In genomic region chr14:15061966-15062860, GRCm38 (mm10) we compare ENCODE assay signal across 14 mouse cellular contexts.
A peak's percentile ranks its signal among the peaks of the same experiment; 100 is the strongest.
DNase-seq lines count a peak whose midpoint lies in the region; ATAC-seq and TF ChIP-seq lines count a peak whose summit lies in the region.
"Had no signal": no experiment of that assay in that cellular context is flagged by ENCODE, and none has a peak within 500 bp of the region (broad histone marks: within the 10 kb centered on the region; RNA-seq: fewer than 3 reads in every experiment).

No protein-coding gene starts in this region.

- no peak for DNase-seq in hindbrain, postnatal 0 days (ENCODE audit: low spot score)
- DNase-seq in spleen, adult 2 months (ENCODE audit: low read depth in 1 of 2, low spot score in 2 of 2): no peak
- DNase-seq in spleen, adult 18-20 months: no peak
- DNase-seq in kidney, adult 9 months: no peak
- DNase-seq: adrenal gland, adult 8-10 months; gastrocnemius, adult 2 months; layer of hippocampus, postnatal 36 days had no signal

- H3K4me3 ChIP-seq in hindbrain, embryonic 13.5 days: no peak overlapping the region
- no peak overlapping the region for H3K4me3 ChIP-seq in hindbrain, postnatal 0 days (ENCODE audit: low read length)
- no peak overlapping the region for H3K4me3 ChIP-seq in spleen, adult 2 months (ENCODE audit: extremely low read depth, insufficient read depth, insufficient read length)
- H3K4me3 ChIP-seq in embryonic facial prominence, embryonic 13.5 days: no peak overlapping the region
- H3K4me3 ChIP-seq in midbrain, embryonic 13.5 days (replicated peaks): no peak overlapping the region
- no peak overlapping the region for H3K4me3 ChIP-seq in intestine, postnatal 0 days (ENCODE audit: low read depth, low read length)
- H3K4me3 ChIP-seq: forebrain, embryonic 10.5 days; gastrocnemius, adult 2 months had no signal

- 60% methylated on average over 5 of the region's 5 CpGs for WGBS in hindbrain, embryonic 13.5 days
- WGBS in hindbrain, postnatal 0 days: 70% methylated on average over 5 of the region's 5 CpGs
- 51% methylated on average over 5 of the region's 5 CpGs for WGBS in spleen, adult 2 months
- 38% methylated on average over 5 of the region's 5 CpGs for WGBS in embryonic facial prominence, embryonic 13.5 days
- 64% methylated on average over 5 of the region's 5 CpGs for WGBS in midbrain, embryonic 13.5 days
- 64% methylated on average over 5 of the region's 5 CpGs for WGBS in intestine, postnatal 0 days

- H3K4me1 ChIP-seq in hindbrain, embryonic 13.5 days (replicated peaks): peaks cover 13% of the 10 kb centered on the region; the same call in 1 of the 2 replicates
- no peaks in the 10 kb centered on the region for H3K4me1 ChIP-seq in hindbrain, postnatal 0 days (ENCODE audit: insufficient read depth, low read length)
- peaks cover 6% of the 10 kb centered on the region; the same call in 1 of the 2 replicates for H3K4me1 ChIP-seq in spleen, adult 2 months (ENCODE audit: control insufficient read depth, insufficient read depth, insufficient read length)
- H3K4me1 ChIP-seq in embryonic facial prominence, embryonic 13.5 days: peaks cover 10% of the 10 kb centered on the region; the same call in 1 of the 2 replicates
- H3K4me1 ChIP-seq in midbrain, embryonic 13.5 days (replicated peaks): peaks cover 7% of the 10 kb centered on the region; the same call in 1 of the 2 replicates
- H3K4me1 ChIP-seq in intestine, postnatal 0 days (replicated peaks; ENCODE audit: control insufficient read depth, insufficient read depth, low read length): no peaks in the 10 kb centered on the region

- H3K4me2 ChIP-seq in hindbrain, embryonic 13.5 days: no peak overlapping the region
- H3K4me2 ChIP-seq in hindbrain, postnatal 0 days (ENCODE audit: low read depth, low read length): no peak overlapping the region
- H3K4me2 ChIP-seq in embryonic facial prominence, embryonic 13.5 days: no peak overlapping the region
- no peak overlapping the region for H3K4me2 ChIP-seq in midbrain, embryonic 13.5 days (replicated peaks)
- H3K4me2 ChIP-seq in intestine, postnatal 0 days (replicated peaks; ENCODE audit: low read depth): no peak overlapping the region
- H3K4me2 ChIP-seq: lung, embryonic 14.5 days had no signal

- TF ChIP-seq CTCF in hindbrain, postnatal 0 days (IDR thresholded peaks at IDR 0.05; ENCODE audit: low read depth): no peak
- no peak for TF ChIP-seq CTCF in spleen, adult 2 months (IDR thresholded peaks at IDR 0.05; ENCODE audit: extremely low read depth, insufficient read depth, insufficient read length, insufficient replicate concordance)
- TF ChIP-seq CTCF in intestine, postnatal 0 days (IDR thresholded peaks at IDR 0.05; ENCODE audit: low read depth): no peak

- H3K36me3 ChIP-seq in hindbrain, embryonic 13.5 days: no peaks in the 10 kb centered on the region
- H3K36me3 ChIP-seq in hindbrain, postnatal 0 days (ENCODE audit: insufficient read depth, low read length): no peaks in the 10 kb centered on the region
- no peaks in the 10 kb centered on the region for H3K36me3 ChIP-seq in spleen, adult 2 months (ENCODE audit: control insufficient read depth, insufficient read depth, low read length)
- no peaks in the 10 kb centered on the region for H3K36me3 ChIP-seq in embryonic facial prominence, embryonic 13.5 days
- H3K36me3 ChIP-seq in midbrain, embryonic 13.5 days: no peaks in the 10 kb centered on the region
- H3K36me3 ChIP-seq in intestine, postnatal 0 days (ENCODE audit: control insufficient read depth, insufficient read depth): no peaks in the 10 kb centered on the region
- H3K36me3 ChIP-seq: forebrain, embryonic 10.5 days had no signal

- H3K27ac ChIP-seq in hindbrain, embryonic 13.5 days: no peak overlapping the region
- H3K27ac ChIP-seq in hindbrain, postnatal 0 days: no peak overlapping the region
- H3K27ac ChIP-seq in spleen, adult 2 months (ENCODE audit: insufficient read depth, low read length): peak overlapping the region; percentile 12
- no peak overlapping the region for H3K27ac ChIP-seq in embryonic facial prominence, embryonic 13.5 days
- H3K27ac ChIP-seq in midbrain, embryonic 13.5 days: no peak overlapping the region
- H3K27ac ChIP-seq in intestine, postnatal 0 days (ENCODE audit: low read depth, low read length): no peak overlapping the region
- H3K27ac ChIP-seq: forebrain, embryonic 10.5 days; gastrocnemius, adult 2 months; kidney, postnatal 0 days had no signal

- no peaks in the 10 kb centered on the region for H3K27me3 ChIP-seq in hindbrain, embryonic 13.5 days
- no peaks in the 10 kb centered on the region for H3K27me3 ChIP-seq in hindbrain, postnatal 0 days (ENCODE audit: insufficient read depth, low read length)
- H3K27me3 ChIP-seq in spleen, adult 2 months (ENCODE audit: control insufficient read depth, insufficient read depth, low read length): no peaks in the 10 kb centered on the region
- H3K27me3 ChIP-seq in embryonic facial prominence, embryonic 13.5 days: no peaks in the 10 kb centered on the region
- H3K27me3 ChIP-seq in midbrain, embryonic 13.5 days: no peaks in the 10 kb centered on the region
- H3K27me3 ChIP-seq in intestine, postnatal 0 days (replicated peaks; ENCODE audit: control insufficient read depth, insufficient read depth, low read length): no peaks in the 10 kb centered on the region

- ATAC-seq in hindbrain, embryonic 13.5 days (ENCODE audit: low FRiP score): peak; percentile 52; the same call in 1 of the 2 replicates
- no peak; the same call in 1 of the 2 replicates for ATAC-seq in hindbrain, postnatal 0 days
- peak; percentile 32; the same call in 1 of the 2 replicates for ATAC-seq in embryonic facial prominence, embryonic 13.5 days (ENCODE audit: insufficient number of reproducible peaks, insufficient read depth, low FRiP score, low TSS enrichment, low read depth)
- peak; percentile 34; the same call in 1 of the 2 replicates for ATAC-seq in midbrain, embryonic 13.5 days
- ATAC-seq in intestine, postnatal 0 days: no peak

- TF ChIP-seq POLR2A in spleen, adult 2 months (IDR thresholded peaks at IDR 0.05; ENCODE audit: low read depth, low read length): no peak

- H3K9ac ChIP-seq in hindbrain, embryonic 13.5 days: no peak overlapping the region
- H3K9ac ChIP-seq in hindbrain, postnatal 0 days (replicated peaks; ENCODE audit: low read length): no peak overlapping the region
- H3K9ac ChIP-seq in embryonic facial prominence, embryonic 13.5 days: no peak overlapping the region
- H3K9ac ChIP-seq in midbrain, embryonic 13.5 days (replicated peaks): no peak overlapping the region
- no peak overlapping the region for H3K9ac ChIP-seq in intestine, postnatal 0 days (ENCODE audit: low read depth, low read length)
- H3K9ac ChIP-seq: lung, embryonic 14.5 days had no signal

- H3K9me3 ChIP-seq in hindbrain, embryonic 13.5 days: no peaks in the 10 kb centered on the region
- H3K9me3 ChIP-seq in hindbrain, postnatal 0 days (ENCODE audit: low read length): no peaks in the 10 kb centered on the region
- no peaks in the 10 kb centered on the region for H3K9me3 ChIP-seq in embryonic facial prominence, embryonic 13.5 days
- no peaks in the 10 kb centered on the region for H3K9me3 ChIP-seq in midbrain, embryonic 13.5 days
- H3K9me3 ChIP-seq in intestine, postnatal 0 days (ENCODE audit: control insufficient read depth): no peaks in the 10 kb centered on the region
- H3K9me3 ChIP-seq: forebrain, embryonic 10.5 days had no signal

Comparison
In these comparisons a context has a peak if more than half of its experiments do, and no peak if none do; other contexts are left out.
1. ATAC-seq: peak in hindbrain, embryonic 13.5 days (single experiment), embryonic facial prominence, embryonic 13.5 days (single experiment) and midbrain, embryonic 13.5 days (single experiment); none in hindbrain, postnatal 0 days (single experiment) and intestine, postnatal 0 days (single experiment).